Mouse (Mus musculus) cerebellum, adult 8-10 months (tissue): ENCODE measurements around the gene Ndufs3.
"Not testable (repeated sequence)": the region's sequence is repeated elsewhere in the genome, so short reads cannot be mapped to it uniquely, and the experiment has no call there.

Experiments
- DNase-seq: peaks from one replicate; pipeline ENCODE4 v3.0.0; 2022

Gene Ndufs3

DNA sequence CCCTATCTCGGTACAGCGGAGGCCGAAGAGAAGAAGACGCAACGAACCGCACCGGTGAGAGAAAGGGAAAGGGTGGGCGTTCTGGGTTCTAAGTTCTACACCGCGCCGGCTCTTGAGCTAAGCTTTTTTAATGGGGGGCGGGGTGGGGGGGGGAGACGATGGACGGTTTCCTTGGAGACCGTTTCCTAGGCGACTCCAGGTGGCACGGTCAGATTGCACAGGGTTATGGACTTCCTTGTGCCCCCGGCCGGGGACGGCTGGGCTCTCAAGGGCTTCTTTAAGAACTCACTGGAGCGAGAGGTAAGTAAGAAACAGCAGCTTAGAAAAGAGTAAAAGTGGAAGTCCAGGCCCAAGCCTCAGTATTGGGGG is 213 bp upstream of the Ndufs3 start:
- DNase-seq: no peak

DNA sequence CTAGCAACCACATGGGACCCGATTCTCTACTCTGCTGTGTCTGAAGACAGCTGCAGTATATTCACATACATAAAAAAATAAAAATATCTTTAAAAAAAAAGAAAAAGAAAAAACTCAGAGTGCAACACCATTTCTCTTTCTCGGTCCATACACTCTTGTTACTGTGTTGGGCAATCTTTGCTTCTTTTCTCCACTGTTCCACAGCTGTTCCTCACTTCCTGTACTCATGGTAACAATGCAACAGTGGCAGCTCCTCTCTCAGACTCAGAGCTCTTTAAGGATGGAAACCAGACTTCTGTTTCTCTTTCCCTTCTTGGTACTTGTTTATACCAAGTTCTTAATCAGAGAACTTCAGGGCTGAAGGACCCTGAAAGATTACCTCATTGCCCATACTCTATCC is 1.2 kb downstream of the Ndufs3 start:
- DNase-seq: no peak

DNA sequence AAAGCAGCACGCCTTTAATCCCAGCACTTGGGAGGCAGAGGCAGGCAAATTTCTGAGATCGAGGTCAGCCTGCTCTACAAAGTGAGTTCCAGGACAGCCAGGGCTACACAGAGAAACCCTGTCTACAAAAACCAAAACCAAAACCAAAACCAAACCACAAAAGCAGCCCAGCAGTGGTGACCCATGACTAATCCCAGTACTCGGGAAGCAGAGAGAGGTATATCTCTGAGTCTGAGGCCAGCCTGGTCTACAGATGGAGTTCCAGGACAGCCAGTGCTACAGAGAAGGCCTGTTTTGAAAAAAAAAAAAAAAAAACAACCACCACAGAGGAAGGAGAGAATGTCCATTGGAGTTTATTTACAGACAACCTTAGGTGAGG is 10.3 kb downstream of the Ndufs3 start:
- DNase-seq: not testable (repeated sequence)

DNA sequence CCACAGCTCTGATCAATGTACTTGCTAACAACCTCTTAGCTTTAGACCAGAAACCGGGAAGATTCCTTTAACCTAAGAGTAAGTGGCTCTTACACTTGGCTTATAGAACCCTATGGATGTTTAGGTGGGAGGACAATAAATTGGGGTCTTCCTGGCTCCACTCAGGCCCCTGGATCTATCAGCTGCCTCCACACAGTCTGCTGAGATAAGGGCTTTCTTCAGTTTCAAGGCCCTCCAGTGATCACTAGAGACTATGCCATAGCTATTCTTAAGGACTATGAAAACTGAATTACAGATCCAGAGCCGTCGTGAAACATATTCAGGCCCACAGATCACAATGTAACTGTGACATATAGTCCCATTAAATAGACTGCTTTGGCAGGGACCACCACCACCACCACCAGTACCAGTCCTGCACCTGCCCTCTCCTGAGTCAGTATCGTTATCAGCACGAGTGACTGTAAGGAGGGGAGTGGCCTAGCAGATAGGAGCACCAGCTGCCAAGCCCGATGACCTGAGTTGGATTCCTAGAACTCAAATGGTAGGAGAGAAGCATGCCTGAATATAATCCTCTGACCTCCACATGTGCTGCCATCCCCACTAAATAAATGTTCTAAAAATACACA is 10.8 kb downstream of the Ndufs3 start:
- no peak for DNase-seq

DNA sequence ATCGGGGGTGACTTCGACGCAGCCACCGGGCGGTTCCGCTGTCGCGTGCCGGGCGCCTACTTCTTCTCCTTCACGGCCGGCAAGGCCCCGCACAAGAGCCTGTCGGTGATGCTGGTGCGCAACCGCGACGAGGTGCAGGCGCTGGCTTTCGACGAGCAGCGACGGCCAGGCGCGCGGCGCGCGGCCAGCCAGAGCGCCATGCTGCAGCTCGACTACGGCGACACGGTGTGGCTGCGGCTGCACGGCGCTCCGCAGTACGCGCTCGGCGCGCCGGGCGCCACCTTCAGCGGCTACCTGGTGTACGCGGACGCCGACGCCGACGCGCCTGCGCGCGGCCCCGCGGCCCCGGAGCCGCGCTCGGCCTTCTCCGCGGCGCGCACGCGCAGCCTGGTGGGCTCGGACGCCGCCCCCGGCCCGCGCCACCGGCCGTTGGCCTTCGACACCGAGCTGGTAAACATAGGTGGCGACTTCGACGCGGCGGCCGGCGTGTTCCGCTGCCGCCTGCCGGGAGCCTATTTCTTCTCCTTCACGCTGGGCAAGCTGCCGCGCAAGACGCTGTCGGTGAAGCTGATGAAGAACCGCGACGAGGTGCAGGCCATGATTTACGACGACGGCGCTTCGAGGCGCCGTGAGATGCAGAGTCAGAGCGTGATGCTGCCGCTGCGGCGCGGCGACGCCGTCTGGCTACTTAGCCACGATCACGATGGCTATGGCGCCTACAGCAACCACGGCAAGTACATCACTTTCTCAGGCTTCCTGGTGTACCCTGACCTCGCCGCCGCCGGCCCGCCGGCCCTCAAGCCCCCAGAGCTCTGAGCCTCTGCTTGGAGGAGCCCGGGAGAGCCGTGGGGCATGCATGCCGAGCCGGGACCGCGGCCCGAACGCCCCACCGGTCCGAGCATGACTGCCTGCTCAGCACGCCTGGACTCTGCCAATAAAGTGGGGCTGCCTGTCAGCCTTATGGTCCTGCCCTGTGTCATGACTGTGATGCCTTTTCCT is 14.8 kb downstream of the Ndufs3 start:
- DNase-seq: peak; percentile 70

DNA sequence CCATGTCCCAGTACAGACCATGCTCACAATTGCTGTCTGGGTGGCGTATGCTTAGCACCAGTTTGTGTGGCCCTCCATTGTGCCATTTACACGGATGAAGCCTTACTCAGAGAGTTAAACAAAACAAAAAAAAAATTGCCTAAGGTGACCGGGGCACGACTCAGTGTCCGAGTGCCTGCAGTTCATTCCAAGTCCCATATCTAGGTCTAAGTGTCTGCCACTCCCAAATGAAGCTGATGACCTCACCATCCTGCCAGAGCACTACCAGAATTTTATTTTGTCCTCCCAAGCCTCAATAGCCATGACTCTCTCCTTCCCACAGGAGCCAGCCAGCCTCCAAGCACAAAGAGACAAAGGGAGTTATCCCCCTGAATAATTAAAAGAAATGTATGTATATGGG is 17.0 kb downstream of the Ndufs3 start:
- no peak for DNase-seq

DNA sequence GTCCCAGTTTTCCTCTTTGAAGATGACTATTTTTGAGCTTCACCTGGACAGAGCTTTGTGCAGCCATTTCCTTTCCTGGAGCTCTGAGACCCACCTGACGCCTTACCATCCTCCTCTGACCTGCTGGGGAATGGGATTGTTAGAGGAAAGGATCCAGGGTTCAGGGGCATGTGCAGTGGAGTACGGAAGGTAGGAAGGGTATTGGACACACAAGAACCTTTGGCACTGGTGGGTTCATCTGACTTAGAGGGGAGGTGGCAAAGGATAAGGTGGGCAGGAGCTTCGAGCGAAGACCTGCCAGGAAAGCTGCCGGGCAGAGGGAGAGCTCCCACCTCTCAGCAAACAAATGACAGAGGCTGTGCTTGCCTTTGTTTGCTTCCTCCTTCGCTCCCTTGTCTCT is 18.2 kb downstream of the Ndufs3 start:
- DNase-seq: no peak

DNA sequence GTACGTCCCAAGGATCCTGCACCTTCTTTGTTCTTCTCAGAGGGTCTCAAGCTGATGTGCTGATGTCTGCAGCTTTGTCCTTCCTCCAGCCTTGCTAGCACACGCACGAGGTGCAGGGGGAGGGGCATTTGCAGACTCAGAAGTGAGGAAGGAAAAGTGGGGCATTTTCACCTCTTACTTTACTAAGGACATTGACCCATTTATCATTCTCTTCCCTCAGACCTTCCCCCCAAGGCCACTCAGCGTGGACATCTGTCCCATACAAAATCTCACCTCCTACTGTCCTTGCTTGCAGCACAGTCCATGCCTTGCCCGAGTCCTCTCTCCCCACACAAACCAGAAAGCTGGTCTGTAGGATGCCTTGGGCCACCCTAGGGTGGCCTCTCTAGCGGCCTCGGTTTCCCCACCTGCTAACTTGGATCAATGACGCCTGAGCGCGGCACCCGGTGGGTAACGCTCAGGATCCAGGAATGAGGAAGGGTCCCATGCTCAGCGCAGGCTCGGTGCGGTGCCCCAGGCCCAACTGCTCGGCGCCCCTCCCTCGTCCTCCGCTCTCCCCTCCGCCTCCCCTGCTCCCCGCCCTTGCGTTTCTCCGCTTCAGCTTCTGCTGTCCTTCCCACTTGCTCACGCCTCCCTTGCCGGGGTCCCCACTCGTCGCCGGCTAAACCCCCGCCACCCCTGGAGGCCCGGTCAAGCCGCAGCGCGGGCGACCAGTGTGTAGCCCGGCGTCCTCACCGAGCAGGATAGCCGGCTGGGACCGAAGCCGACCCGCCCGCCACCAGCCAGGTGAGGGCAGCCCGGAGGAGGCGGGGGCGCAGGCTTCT is 19.2 kb downstream of the Ndufs3 start, which contains the start of gene C1qtnf4:
TSS of gene C1qtnf4 (plus strand) at position 643 of the 824 bp plus-strand sequence.
- DNase-seq: peak; percentile 70

DNA sequence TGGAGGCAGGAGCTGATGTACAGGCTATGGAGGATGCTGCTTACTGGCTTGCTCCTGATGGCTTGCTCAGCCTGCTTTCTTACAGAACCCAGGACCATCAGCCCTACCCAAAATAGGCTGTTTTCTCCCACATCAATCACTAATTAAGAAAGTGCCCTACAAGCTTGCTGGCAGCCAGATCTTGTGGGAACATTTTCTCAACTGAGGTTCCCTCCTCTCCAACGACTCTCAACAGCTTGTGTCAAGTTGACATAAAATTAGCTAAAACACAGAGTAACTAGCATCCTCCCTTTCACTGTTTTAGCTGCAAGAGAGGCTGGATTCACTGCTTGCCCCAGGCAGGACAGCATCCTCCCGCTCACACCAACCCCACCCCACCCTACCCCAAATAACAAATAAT is 22.8 kb downstream of the Ndufs3 start:
- DNase-seq: no peak

DNA sequence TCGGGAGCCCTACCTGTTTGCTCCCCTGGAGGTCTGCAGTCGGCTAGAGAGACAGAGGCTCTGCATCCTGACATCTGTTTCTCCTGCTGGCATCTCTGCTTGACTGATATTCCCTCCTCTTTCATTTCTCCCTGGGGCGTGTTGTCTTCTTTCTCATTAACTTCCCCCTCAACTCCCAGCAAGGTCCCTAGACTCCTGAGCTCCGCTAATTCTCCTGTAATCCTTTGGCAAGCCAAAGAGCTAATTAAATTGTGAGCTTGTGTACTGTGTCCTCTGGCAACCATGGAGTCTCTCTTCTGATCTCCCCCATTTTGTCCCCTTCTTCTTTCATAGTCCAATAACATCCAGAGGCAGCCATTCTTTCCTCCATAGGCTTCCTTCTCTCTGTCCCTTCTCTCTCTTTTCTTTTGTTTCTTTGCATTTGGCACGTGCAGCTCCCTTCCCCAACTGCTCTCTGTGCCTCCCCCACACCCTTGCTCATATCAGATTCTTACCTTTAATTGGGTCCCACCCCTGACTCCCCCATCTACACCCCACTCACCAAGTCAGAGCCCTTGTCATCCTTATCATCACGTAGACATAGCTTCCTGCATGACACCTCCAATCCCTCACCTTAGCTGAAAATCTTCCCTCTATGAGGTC is 24.4 kb downstream of the Ndufs3 start:
- DNase-seq: no peak

DNA sequence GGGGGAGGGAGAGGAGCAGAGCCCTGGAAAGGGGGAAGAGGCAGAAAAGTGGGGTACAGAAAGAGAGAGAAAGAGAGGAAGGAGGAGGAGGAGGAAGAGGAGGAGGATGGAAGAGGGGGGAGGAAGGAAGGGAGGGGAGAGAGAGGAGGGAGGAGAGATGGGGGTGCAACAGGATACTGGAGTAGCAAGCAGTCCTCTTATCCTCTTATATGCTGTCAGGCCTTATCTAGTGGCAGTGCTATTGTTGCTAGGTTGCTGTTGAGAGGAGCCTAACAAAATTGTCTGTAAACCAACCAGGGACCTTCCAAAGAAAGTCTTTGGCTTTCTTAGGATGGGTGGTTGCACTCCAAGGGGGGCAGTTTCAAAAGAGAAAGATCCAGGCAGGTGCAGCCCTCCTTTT is 25.2 kb downstream of the Ndufs3 start:
- DNase-seq: no peak

DNA sequence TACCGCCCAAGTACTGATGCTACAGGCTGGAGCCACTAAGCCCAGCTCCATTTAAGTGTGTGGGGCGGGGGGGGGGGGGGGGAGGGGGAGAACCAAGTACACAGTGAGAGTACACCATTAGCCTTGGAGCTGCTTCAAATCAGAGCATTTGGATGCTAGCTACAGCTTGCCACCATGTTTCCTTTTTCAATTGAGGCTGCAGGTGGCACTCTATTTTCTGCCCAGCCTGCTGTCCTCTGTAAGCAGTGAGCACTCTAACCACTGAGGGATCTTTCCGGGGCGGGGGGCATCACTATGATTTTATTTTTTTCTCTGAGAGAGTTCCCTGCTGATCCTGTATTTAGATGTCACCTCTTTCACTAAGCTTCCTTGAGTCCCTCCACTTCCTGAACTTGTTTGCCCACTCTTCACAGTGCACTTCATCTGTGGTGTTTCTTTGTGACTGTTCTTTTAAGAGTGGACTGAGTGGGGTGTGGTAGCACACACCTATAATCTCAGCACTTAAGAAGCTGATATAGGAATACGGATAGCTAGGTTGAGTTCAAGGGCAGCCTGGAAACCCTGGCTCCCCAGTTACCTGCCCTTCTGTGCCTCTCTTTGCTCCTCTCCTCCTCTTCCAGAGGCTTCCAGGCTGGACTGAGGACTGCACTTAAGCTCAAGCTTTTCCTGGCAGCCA is 26.9 kb downstream of the Ndufs3 start:
- DNase-seq: no peak

DNA sequence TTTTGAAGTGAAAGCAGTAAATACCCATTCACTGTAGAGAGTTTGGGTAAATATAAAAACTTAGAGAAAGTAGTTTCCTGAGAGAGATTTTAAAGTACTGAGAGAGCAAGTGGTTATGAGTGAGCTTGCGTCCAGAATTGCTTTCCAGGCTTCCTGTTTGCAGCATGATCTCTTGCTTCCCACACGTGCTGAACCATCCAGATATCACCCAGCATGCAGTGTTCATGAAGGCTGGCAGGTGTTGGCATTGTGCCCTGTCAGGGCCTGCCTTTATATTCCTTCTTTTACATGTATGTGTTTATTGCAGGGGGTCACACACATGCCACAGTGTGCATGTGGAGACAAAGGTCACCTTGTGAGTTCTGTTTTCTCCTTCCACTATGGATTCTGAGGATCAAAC is 29.4 kb downstream of the Ndufs3 start:
- no peak for DNase-seq

DNA sequence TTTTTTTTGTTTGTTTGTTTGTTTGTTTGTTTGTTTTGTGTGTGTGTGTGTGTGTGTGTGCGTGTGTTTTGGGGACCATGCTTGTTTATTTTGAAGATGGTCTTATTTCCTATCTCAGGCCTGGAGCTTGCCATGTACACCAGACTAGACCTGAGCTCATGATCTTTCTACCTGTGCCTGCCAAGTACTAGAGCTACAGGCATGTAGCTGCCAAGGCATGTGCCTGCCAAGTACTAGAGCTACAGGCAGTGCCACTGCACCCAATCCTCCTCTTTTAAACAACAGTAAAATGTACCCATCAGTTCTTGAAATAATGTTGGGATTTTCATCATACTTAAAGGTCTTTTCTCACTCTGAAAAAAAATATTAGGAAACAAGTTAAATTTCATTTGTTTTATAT is 30.6 kb downstream of the Ndufs3 start:
- no peak for DNase-seq

DNA sequence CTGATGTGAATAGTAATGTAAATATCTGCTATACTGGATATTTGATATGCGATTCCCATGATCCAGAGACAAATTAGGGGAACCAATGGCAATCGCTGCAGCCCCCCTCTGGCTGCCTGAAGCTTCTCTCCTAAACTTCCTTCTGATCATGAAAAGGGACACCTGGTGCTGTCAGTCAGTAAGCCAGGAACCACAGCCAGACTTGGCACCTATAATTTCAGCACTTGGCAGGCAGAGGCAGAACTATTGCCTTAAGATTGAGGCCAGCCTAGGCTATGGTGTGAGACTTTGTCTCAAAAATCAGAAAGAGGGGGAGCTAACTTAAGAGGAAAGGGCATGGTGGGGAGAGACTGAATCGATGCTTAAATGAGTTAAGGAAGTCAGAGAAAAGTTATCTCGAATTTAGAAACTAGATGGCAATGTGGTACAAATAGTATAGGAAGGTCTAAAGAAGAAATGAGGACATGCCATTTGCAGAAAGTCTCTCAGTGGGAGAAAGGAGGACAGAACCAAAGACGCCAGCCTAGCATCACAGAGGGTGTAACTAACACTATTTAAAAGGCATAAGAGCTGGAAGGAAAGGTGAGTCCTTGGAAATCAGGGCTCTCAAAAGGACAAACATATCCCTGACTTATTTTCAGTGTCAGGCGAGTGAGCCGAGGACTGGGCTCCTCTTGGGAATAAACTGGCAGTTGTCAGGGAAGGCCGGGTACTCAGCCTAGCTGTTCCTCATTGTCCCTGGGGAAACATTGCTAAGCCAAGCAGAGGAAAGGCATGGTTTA is 33.3 kb downstream of the Ndufs3 start:
- DNase-seq: no peak

DNA sequence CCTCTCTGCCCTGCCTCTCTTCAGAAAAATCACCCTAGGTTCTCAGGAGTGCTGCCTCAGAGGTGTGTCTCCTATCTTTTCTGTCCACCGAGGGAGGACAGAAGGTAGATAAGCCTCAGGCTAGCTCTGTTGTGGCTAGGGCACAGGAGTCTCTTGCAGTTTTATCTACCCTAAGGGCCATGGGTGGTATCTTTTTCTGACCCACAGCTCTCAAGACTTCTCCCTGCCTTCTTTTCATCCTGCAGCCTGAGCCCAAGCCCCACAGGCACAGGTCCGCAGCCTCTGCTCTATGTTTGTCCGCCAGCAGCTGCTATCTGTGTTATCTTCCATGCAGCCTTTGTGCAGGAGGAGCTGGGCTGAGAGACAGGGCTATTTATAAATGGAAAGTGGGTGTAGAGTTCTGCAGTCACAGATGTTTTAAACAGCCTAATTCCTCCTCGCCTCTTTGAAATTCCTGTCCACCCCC is 34.5 kb downstream of the Ndufs3 start:
- DNase-seq: no peak

DNA sequence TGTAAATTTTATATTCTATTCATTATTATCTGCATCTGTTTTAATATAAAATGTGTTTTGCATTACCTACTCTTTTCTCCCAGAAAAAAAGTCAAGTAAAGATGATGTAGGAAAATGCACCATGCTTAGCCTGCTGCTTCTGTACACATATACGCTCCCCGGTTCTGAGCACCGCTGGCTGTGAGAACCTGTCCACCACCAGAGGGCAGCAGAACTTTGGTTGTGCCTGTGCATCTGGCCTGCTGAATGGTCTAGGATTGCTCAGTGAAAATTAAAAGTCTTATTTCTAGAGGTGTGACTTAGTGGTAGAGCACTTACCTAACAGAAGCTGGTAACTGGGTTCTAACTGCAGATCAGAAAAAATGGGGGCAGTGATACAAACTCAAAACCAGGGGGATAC is 38.1 kb downstream of the Ndufs3 start:
- peak; percentile 85 for DNase-seq

DNA sequence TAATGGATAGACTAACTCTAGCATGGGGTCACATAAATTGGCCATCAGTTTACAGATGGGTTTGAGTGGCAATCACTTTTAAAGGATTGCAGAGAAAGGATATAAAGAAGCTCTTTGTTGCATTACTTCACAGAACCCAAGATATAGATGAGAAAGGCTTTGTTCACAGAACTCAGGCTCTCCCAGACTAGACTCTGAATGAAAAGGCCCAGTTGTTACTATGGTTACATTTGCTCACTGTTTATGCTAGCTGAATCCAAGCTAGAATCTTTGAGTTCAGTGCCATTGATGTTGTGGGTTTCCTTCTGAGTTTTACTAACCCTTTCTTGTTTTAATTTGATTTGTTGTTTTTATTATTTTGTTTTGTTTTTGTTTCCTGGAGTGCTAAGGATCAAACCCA is 40.4 kb downstream of the Ndufs3 start:
- no peak for DNase-seq

DNA sequence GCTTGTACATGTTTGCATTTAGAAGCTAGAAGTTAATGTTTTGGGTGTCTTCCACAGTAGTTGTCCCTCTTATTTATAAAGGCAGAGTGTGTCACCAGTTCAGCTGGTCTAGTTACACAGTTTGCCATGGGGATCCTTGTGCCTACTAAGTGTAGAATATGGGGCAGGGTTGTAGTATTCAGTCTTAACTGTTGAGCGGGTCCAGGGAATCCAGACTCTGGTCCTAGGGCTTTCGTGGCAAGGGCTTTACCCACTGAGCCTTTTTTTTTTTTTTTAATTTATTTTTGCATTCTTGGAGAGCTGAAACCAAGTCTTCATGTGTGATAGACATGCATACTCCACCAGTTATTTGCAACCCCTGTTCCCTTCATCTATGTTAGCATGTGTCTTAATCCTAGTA is 43.1 kb downstream of the Ndufs3 start:
- DNase-seq: no peak

DNA sequence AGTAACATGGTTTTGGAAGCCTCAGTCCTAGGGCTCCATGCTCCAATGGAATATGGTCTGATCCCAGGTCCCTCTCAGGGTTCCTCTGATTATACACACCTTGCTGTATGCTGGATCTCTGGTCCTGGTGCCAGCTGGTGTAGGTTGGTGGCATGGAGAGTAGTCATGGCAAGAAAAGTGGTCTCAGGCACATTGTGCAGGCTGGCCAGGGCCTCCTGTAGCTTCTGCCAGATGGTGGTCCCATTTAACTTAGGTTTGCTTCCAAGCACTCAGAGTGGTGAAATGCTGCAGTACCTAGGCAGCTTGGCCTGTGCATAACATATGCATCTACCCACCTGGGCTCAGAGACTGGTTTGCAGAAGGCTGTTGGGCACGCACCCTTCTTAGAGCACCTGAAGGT is 54.2 kb downstream of the Ndufs3 start:
- DNase-seq: peak; percentile 67

DNA sequence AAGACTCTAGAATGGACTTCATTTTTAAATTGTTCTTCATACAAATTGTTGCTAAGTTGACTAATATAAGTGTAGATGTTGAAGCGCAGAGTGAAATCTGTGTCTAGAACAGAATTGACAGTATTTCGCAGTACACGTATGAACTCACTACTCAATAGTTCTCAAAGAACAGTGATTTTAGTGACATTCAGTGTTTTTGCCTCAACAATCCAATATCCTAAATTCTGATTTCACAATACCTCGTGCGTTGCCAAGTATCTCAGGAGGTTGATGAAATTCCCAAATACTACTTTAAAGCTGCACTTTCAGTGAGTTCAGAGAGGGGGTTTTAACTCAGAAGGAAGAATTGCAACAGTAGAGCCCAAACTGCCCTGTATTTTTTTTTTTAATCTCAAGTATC is 56.3 kb downstream of the Ndufs3 start:
- DNase-seq: no peak

DNA sequence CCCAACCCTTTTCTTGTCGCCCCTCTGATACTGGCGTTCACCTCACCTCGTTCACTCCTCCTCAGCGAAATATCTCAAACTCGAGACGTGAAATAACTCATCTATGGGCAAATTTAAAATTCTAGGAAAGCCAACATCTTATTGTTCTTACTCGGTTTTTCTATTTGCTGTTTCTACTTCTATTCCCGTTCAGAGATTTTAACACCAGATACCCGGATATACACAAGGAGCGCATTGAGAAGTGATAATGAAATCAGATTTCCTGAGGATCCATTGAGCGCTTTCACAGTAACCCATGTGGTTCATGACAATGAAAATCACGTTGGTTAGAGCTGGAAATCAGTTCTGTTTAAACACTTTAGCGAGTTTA is 57.0 kb downstream of the Ndufs3 start:
- DNase-seq: no peak
